Mouse (Mus musculus): Measurements from ENCODE around the gene Fryl.

DNA sequence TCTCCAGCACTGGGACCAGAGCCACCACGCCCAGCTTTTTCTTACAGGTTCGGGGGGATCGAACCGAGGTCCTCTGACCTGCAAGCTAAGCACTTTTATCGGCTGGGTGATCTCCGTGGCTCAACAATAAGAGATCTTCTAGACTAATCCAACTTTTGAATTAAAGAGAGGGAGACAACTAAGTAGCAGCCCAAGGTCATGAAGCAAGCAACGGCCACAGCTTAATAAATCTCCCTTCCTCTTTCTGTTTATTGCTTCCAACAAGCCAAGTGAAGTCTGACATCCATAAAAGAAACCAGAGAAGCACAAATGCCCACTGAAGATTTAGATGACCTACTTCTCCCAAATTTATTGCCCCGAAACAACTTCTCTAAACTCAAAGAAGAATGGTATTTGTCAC lies 54.3 kb downstream of the Fryl start:
- TF ChIP-seq EP300 (optimal IDR thresholded peaks at IDR 0.05) (no peak), CTCF (IDR thresholded peaks at IDR 0.05; ENCODE audit: low read depth) (no peak)
